Mouse (Mus musculus): ENCODE measurements around the gene Mrnip. TPM values are rescaled to one million over a fixed set of nuclear protein-coding genes. Genes with fewer than 3 reads are reported as not detected.
"Not testable (repeated sequence)": the region's sequence is repeated elsewhere in the genome, so short reads cannot be mapped to it uniquely, and the experiment has no call there.

Gene Mrnip
- total RNA-seq (2021): 10 to 100 TPM; 19.1 to 20.3 TPM

DNA sequence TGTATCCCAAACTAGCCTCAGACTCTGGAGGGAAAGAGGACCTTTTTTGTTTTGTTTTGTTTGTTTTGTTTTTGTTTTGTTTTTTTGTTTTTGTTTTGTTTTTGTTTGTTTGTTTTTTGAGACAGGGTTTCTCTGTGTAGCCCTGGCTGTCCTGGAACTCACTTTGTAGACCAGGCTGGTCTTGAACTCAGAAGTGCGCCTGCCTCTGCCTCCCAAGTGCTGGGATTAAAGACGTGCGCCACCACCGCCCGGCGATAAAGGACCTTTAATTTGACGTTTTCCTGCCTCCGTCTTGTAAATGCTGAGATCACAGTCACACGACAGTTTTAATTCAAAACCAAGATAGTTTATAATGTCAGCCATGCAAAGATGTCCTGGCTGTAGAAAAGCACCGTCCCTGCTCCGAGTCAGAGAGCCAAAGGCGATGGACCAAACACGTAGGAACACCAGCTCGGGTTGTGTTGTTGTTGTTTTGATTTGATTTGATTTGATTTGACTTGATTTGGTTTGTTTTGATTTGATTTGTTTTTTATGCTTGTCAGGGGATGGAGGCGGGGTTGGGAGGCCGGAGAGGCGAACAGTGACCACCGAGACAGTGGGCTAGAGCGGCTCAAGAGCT lies at the start of gene Mrnip:
TSS of gene Mrnip (plus strand) at position 334 of the 619 bp plus-strand sequence.
- intact Hi-C loops (cut with DNase I); DNase-seq: not testable (repeated sequence)

DNA sequence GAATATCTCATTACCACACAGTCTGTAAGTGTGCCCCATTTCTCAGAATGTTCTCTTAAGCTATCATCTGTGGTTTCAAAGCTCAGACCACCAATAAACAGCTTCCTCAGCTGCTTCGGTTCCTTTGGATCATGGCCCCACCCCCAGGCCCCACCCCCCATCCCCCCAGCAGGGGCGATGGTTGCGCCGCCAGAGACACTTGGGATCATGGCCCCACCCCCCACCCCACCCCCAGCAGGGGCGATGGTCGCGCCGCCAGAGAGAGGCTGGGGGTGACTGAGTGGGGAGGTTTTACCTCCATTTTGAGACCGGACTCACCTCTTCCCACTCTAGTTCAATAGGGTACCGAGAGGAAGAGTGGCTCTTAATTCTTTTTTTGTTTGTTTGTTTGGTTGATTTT lies 46.5 kb upstream of the Mrnip start:
- intact Hi-C loops (cut with DNase I): no loop called here
- no peak for DNase-seq

DNA sequence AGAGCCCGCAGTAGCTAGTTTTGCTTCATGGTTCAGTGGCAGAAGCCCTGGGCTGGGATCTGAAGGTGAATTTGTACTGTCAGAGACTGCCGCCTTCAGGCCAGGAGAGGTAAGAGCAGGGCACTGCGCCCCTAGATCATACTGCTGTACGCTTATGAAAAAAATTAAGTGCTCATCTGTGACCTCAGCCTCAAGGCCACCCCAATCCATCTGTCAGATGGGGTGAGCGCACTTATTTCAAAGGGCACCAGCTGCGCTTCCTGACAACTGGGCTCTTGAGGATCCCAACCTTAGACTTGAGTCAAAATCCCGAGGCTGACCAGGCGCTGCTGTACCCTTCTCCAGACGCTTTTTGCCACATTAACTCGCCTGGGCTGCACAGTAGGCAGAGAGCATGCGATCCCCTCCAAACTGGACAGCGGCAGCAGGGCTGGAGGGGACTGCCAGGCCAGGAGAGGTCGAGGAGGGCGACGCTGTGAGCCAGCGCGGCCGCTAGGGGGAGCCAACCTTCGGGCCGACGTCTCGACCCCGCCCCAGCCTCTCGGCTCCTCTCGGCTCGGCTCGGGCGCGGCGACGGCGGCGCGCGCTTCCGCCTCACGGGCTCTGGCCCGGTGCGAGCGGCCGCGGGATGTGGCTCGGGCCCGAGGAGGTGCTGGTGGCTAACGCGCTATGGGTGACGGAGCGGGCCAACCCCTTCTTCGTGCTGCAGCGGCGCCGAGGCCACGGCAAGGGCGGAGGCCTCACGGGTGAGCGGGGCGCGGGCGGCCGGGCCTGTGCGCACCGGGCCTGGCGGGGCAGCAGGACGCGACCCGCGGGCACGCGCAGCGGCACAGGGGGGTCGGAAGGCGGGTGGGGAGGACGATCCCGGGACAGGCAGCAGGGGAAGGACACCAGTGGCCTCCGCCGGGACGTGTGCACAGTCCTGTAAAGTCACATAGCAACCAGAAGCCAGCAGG lies 43.2 kb upstream of the Mrnip start, which contains the start of gene Tbc1d9b:
TSS of gene Tbc1d9b (plus strand) at position 586 of the 956 bp plus-strand sequence.
- peak; percentile 94 for DNase-seq
- intact Hi-C loops (cut with DNase I): loop anchor here (2.0 kb wide), 1 partner anchor 144 kb away; no protein-coding TSS in a partner anchor

DNA sequence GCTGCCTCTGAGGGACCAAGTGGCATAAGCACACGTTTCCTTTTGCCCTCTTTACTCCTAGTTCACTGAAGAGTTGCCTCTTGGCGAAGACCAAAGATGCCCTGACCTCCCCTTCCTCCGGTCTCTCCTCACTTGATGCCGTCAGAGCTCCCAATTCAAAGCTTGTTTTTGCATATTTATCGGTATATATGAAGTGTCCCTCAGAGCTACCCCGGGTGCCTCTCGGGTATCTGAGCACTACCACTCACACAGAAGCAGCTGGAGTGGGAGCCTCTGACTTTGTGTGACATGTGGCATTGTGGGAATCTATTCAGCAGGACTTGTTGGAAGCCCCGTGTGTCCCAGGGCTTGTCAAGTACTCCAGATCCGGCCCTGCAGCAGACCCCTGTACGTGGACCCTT lies 42.4 kb upstream of the Mrnip start:
- no peak for DNase-seq
- intact Hi-C loops (cut with DNase I): loop anchor here (2.0 kb wide), 1 partner anchor 145 kb away; no protein-coding TSS in a partner anchor

DNA sequence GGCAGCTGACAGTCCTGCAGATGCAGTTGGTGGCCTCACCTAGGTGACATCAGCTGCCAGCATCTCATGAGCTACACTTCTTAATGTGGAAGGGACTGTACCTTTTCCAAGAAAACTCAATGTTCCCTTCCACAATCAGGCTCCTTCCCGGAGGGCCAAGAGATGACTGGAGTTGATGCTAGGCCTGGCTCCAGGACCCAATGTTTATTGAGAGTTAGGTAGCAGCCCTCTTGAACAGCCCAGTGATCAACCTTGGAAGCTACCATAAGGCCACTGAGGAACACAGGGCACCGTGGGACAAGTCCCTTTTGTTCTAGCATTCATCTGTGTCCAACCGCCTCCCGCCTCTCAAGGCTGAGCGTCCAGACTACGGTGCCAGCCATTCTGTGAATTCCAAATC lies 42.0 kb upstream of the Mrnip start:
- no peak for DNase-seq
- intact Hi-C loops (cut with DNase I): no loop called here

DNA sequence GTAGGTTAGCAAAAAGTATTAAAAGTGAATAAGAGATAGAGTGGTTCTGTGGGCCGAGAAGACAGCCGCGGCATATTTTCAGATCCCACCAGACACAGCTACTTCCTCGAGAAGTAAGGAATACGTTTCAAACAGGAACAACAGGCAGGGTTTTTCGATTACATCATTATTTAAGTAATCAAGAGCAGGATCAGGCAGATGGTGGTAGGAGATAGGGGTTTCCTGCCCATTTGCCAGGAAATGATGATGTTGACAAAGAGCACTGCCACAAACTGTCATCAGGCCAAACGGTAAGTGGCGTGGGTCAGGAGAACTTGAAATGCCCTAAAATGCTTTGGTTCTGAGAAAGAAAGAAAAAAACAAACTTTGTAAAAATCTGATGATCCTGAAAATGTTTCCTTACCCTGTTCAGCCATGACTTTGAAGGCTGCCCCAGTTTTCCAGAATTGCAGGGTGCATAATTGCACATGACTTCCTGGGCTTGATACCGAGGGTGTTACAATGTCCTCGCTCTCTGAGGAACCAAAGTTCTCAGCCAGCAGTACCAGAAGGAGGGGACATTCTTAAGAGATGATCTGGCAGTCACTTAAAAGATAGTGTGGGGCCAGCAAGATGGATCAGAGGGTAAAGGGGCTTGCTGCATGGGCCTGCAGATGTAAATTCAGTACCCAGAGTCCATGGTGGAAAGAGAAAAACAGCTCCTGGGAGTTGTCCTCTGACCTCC lies 39.9 kb upstream of the Mrnip start:
- DNase-seq: no peak
- intact Hi-C loops (cut with DNase I): no loop called here

DNA sequence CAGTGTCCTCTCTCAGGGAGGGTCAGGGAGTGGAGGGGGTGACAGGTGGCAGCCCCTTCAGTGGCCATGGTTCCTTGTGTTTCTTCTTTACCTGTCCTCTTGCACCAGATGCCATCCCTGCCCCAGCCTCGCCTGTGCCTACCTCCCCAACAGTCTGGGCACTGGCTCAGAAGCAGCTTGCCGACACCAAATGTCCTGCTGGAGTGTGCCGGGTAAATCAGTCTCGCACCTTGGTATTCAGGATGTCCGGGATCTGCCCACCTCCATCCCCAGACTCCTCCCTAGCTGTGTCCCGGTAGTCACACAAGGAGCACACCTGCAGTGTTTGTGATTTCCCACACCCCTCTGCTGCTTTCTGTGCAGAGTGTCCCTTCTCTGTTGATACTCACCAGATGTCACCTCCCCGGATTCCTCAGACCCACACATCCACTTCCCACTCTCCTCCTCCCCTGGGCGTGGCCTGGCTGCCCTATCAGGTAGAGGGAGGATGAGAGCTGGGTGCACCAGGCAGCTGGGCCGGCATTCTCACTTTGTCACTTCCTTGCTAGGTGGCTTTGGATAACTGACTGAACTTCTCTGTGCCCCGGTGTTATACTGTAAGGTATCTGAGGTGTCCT lies 35.9 kb upstream of the Mrnip start:
- intact Hi-C loops (cut with DNase I): no loop called here
- no peak for DNase-seq

DNA sequence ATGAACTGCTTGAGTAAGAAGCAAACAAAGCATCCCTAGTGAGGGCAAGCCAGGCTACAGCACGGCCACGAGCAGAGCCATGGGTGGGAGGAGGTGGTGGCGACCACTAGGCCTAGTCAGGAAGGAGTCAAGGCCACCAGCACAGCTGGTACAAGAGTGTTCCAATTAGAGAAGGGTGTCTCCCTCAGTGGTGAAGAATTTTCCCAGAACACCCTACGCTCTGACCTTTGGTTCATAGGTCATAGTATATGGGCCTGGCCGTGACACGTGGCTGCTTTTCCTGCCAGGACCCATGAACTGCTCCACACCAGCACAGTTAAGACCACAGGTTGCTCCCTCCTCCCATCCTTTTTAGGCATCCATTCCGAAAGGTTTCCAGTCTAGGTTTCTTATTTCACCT lies 34.7 kb upstream of the Mrnip start:
- no peak for DNase-seq
- intact Hi-C loops (cut with DNase I): no loop called here

DNA sequence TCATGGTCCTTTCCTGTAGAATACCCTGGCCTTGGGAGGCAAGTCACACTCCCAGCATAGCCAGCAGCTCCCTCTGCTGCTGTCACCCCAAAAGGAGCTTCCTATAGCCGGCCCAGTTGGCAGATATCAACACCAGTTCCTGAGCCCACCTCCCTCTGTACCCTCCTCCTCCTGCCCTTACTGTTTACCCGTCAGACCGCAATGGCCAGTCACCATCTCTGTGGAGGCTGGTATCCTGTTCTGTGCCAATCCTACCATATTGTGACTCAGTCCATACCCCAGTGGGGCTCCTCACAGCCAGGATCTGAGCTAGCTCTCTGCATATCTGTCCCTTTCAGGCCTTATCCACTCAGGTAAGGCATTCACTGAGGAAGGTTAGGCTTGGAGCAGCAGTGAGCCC lies 28.7 kb upstream of the Mrnip start:
- intact Hi-C loops (cut with DNase I): no loop called here
- DNase-seq: no peak

DNA sequence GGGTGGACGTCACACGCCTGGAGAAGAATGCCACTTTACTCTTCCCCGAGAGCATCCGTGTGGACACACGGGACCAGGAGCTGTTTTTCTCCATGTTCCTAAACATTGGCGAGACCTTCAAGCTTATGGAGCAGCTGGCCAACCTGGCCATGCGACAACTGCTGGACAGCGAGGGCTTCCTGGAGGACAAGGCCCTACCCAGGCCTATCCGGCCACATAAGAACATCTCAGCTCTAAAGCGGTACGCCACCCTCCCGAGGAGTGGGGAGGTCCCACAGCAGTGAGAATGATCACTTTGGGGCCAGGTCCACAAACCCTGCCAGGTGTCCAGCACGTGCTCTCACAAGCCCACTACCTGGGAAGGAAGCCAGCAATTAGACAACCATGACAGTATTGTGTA lies 28.1 kb upstream of the Mrnip start:
- intact Hi-C loops (cut with DNase I): no loop called here
- DNase-seq: no peak

DNA sequence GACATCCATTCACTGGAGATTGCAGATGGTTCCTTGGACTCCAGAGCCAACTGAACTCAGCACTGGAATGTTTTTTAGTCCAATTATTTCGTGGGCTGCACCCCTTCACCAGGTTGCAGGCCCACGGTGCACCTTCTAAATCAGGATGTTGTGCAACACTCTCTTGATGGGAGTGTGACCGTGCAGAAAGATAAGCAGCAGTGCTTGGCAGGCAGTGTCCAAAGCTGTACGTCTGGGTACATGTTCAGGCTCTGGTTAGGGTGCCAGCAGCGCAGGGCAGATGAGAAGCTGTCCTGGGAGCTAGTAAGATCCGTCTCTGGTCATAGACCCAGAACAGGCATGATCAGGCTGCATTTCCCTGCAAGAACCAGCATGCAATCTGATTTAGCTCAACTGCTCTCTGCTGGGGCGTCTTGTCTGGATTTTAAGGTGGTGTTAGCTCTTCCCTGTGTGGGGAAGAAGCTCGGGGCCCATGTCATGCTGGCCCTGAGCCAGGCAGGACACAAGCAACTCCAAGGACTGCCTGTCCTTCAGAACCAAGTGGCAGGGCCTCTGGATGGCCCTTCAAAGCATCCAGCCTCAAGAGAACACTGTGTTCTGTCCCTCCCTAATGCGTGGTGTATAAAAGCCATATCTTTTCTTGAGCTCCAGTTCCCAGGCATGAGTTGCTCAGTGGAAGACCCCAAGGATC lies 26.8 kb upstream of the Mrnip start:
- no peak for DNase-seq
- intact Hi-C loops (cut with DNase I): no loop called here

DNA sequence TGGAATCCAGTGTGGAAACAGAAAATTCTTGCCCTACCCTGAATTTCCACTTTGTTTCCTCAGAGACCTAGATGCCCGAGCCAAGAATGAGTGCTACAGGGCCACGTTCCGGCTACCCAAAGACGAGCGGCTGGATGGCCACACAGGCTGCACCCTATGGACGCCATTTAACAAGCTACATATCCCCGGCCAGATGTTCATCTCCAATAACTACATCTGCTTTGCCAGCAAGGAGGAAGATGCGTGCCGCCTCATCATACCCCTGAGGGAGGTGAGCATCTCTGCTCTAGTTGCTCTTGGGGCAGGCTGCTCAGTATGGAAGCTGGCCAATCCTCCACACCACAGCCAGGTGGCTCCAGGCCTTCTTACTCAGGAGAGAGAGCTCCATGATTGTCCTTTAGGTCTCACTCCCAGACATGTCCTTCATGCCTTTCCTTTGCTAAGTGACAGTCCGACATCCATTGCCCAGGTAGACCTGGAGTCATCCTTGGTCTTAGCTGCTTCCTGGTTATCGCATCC lies 26.2 kb upstream of the Mrnip start:
- intact Hi-C loops (cut with DNase I): no loop called here
- DNase-seq: no peak

DNA sequence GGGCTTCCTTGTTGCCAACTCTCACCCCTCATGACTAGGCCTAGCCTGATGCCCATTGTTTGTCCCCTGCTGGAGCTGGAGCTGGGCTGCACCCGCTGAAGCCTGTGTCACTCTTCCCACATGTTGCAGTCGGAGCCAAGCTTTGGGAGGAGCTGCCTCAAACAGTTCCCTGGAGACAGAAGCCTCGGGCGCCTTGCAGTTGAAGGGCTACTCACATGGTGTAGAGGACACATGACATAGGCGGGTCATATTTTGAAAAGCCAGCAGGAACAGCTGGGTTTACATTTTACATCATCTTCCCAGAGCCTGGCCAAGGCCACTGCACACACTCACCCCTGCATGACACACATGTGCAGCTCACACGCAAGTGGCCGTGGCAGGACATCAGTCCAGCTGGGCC lies 25.0 kb upstream of the Mrnip start:
- intact Hi-C loops (cut with DNase I): no loop called here
- no peak for DNase-seq

DNA sequence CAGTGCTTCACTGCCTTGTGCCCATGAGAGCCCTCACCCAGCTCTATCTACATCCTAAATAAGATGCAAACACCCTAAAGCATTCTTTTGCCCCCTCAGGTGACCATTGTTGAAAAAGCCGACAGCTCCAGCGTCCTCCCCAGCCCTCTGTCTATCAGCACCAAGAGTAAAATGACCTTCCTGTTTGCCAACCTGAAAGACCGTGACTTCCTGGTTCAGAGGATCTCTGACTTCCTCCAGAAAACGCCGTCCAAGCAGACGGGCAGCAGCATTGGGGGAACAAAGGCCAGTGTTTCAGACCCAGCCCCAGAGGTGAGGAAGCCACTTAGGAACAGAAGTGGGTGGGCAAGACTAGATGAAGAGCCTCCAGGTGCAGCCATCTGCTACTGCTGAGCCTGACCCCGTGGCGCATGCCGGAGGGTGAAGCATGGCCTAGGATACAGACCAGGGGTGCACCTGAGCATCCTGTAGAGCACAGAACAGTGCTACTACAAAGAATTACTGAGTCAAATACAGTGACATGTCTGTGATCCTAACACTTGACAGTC lies 24.6 kb upstream of the Mrnip start:
- intact Hi-C loops (cut with DNase I): no loop called here

DNA sequence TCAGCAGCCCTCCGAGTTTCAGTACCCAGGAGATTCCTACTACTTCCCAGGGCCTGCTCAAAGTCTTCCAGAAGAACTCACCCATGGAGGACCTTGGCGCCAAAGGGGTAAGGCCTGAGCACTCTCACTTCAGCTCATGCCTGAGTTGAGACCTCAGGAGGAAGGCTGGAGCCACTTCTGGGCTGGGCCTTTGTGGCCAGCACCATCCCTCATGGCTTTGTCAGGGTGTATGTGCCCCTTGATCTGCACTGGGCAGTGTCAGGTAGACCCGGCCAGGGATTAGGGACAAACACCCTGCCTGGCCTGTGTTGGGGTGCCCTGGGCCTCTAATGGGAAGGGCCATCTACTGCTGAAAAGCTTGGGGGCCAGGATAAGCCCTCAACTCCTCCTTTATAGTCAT lies 22.9 kb upstream of the Mrnip start:
- no peak for DNase-seq
- intact Hi-C loops (cut with DNase I): no loop called here

More for the DNA sequence above, 24.6 kb upstream of the Mrnip start:
- no peak for DNase-seq

DNA sequence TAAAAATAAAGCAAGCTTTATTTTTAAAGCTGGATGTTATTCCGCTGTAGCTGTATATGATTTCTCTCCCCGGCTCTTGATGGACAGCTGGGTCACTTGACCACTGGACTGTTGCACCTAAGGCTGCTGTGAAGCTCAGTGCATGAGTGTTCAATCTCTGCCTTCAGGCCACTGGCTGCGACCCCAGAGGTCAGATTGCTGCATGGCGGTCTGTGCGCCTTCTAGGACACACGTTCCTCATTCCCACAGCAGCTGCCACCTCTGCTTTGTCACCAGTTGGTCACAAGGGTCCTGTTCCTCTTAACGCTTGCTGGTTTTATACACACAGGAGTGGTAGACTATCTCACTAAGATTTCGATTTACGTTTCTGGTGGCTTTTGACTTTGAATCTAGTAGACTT lies 20.1 kb upstream of the Mrnip start:
- intact Hi-C loops (cut with DNase I): no loop called here
- DNase-seq: no peak

DNA sequence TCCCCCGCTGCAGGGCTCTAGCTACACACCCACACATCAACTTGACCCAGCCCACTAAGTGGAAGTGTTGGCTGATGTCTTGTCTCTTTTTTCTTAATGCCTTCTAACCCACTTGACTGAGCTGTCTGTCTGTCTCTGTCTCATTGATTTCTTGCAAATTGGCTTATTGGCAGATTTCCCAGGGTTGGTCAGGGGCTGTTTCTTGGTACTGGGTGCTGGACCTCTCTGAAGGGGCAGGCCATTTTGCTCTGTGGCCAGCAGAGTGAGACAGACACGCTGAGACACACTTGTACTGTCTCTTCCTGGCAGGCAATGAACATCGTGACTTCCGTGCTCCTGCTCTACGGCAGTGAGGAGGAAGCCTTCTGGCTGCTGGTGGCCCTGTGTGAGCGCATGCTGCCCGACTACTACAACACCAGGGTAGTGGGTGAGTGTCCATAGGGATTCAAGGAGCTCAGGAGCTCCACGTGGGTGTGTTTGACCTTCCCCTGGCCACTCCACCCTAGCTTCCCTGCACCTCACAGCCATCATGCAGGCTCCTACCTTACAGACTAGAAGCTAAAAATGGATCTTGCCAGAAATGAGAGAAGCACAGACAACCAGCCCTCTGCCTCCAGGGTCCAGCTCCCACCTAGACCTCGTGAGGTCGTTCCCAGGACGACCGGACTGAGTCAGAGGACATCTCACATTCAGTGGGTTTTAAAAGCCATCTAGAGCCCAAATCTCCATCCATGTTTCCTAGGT lies 19.3 kb upstream of the Mrnip start:
- DNase-seq: no peak
- intact Hi-C loops (cut with DNase I): no loop called here

DNA sequence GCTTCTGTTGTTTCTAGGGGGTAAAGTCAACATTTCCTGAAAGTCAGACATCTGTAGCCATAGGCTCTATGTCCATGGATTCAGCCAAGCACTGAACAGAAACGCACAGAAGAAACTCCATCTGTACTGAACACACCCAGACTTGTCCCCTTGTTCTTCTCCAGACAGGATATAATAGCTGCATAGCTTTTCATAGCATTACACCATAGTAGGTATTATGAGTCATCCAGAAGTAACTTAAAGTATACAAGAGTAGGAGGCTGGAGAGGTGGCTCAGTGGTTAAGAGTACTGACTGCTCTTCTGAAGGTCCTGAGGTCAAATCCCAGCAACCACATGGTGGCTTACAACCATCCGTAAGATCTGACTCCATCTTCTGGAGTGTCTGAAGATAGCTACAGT lies 18.5 kb upstream of the Mrnip start:
- intact Hi-C loops (cut with DNase I): no loop called here
- no peak for DNase-seq

DNA sequence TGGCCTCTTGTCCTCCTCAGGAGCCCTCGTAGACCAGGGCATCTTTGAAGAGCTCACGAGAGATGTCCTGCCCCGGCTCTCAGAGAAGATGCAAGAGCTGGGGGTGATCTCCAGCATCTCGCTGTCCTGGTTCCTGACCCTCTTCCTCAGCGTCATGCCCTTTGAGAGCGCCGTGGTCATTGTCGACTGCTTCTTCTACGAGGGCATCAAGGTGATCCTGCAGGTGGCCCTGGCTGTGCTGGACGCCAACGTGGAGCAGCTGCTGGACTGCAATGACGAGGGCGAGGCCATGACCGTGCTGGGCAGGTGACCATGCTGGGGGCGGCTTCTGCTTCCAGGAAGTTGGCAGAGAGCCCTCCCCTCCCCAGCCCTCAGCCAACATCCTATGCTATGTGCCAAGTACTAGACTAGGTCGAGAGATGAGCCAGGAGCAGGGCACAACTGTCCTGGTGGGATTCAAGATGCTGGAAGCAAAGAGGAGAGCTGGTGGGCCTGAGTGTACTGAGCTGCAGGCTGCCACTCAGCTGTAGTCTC lies 17.5 kb upstream of the Mrnip start:
- no peak for DNase-seq
- intact Hi-C loops (cut with DNase I): no loop called here
